Mouse (Mus musculus): Measurements from ENCODE around the gene Dusp15. TPM values are rescaled to one million over a fixed set of nuclear protein-coding genes. Genes with fewer than 3 reads are reported as not detected.

The Dusp15 gene
- not detected for polyA plus RNA-seq (2014; fragmentation: Illumina TruSeq; extraction: RNeasy Lipid Tissue Mini Kit (QIAGEN cat#74804); ENCODE audit: insufficient read depth, low read depth, low replicate concordance)

DNA sequence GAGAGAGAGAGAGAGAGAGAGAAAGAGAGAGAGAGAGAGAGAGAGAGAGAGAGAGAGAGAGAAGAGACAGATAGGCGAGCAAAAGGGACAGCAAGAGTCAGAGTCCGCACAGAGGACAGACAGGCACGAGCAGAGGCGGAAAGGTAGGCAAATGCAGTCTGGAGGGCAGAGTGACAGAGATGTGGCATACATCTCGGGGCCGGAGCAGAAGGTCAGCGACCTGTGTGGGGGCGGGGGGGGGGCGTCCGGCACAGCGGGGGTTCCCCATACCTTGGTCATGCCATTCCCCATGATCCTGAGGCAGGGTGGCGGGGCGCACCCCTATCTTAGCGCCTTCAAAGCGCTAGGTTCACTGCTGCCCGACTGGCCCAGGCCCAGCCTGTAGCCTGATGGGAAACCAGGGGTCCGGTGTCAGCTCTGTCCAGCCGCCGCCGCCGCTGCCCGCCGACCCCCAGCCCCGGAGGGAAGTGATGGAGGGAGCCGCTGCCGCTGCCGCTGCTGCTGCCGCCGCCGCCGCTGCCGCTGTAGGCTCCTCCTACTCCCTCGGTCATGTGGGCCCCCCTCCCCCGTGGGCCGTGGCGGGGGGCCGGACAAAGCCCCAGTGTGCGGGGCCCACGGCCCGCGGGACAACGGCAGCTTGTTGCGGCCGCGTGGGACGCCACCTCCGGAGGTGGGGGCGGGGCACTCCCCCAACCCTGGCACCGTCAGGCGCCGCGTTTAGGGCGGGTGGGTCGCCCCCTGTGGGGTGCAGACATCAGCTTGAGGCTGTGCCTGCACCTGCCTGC lies at the start of gene Dusp15:
TSS of gene Dusp15 (minus strand) at position 634 of the 785 bp plus-strand sequence.

GRCm38 (mm10) chr2:152962091-152962793 lies 10.7 kb upstream of the Dusp15 start, which contains the start of gene Ttll9:
Ttll9 (plus strand) TSS chr2:152962485.

DNA sequence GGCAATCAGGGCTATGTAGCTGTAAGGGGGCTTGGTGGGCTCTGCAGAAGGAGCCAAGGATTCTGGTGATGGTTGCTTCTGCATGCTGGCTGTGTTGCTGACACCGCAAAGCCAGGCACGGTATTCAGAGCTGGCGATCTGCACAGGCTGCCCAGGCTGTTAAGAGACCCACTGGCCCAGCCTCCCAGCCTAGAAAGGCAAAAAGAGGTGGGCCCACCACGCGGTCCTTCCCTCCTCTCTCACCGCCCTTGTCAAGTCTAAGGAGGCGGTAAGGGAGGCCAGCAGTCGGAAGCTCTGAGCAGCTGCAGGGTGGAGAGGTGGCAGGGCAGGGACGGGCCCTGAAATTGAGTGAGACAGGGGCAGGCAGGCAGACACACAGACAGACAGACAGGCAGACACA lies 18.4 kb downstream of the Dusp15 start, which contains the start of gene Foxs1:
TSS of gene Foxs1 (minus strand) at position 161 of the 400 bp plus-strand sequence.

GRCm38 (mm10) chr2:152911031-152911430 lies 40.5 kb downstream of the Dusp15 start, which contains the start of gene Mylk2:
Mylk2 (plus strand) TSS chr2:152911352.

Other genes with a start within 250 kb of the Dusp15 start
- 241 TPM for gene Id1, start 215.4 kb downstream of the Dusp15 start, polyA plus RNA-seq (2014; fragmentation: Illumina TruSeq; extraction: RNeasy Lipid Tissue Mini Kit (QIAGEN cat#74804); ENCODE audit: insufficient read depth, low read depth, low replicate concordance)
- 150 TPM for gene Cox4i2, start 197.5 kb downstream of the Dusp15 start, polyA plus RNA-seq (2014; fragmentation: Illumina TruSeq; extraction: RNeasy Lipid Tissue Mini Kit (QIAGEN cat#74804); ENCODE audit: insufficient read depth, low read depth, low replicate concordance)
- 66.6 TPM for gene Bcl2l1, start 120.0 kb downstream of the Dusp15 start, polyA plus RNA-seq (2014; fragmentation: Illumina TruSeq; extraction: RNeasy Lipid Tissue Mini Kit (QIAGEN cat#74804); ENCODE audit: insufficient read depth, low read depth, low replicate concordance)
- gene Tpx2, start 103.7 kb downstream of the Dusp15 start, polyA plus RNA-seq (2014; fragmentation: Illumina TruSeq; extraction: RNeasy Lipid Tissue Mini Kit (QIAGEN cat#74804); ENCODE audit: insufficient read depth, low read depth, low replicate concordance): 1.0 TPM
- gene Mylk2, start 40.3 kb downstream of the Dusp15 start, polyA plus RNA-seq (2014; fragmentation: Illumina TruSeq; extraction: RNeasy Lipid Tissue Mini Kit (QIAGEN cat#74804); ENCODE audit: insufficient read depth, low read depth, low replicate concordance): 0.24 TPM
- gene Foxs1, start 18.5 kb downstream of the Dusp15 start, polyA plus RNA-seq (2014; fragmentation: Illumina TruSeq; extraction: RNeasy Lipid Tissue Mini Kit (QIAGEN cat#74804); ENCODE audit: insufficient read depth, low read depth, low replicate concordance): 5.9 TPM
- gene Ttll9, start 10.8 kb upstream of the Dusp15 start, polyA plus RNA-seq (2014; fragmentation: Illumina TruSeq; extraction: RNeasy Lipid Tissue Mini Kit (QIAGEN cat#74804); ENCODE audit: insufficient read depth, low read depth, low replicate concordance): 2.7 TPM
- gene Pdrg1, start 63.7 kb upstream of the Dusp15 start, polyA plus RNA-seq (2014; fragmentation: Illumina TruSeq; extraction: RNeasy Lipid Tissue Mini Kit (QIAGEN cat#74804); ENCODE audit: insufficient read depth, low read depth, low replicate concordance): 90.4 TPM
- not detected for gene Xkr7, start 80.2 kb upstream of the Dusp15 start, polyA plus RNA-seq (2014; fragmentation: Illumina TruSeq; extraction: RNeasy Lipid Tissue Mini Kit (QIAGEN cat#74804); ENCODE audit: insufficient read depth, low read depth, low replicate concordance)
- 20.7 TPM for gene Ccm2l, start 114.3 kb upstream of the Dusp15 start, polyA plus RNA-seq (2014; fragmentation: Illumina TruSeq; extraction: RNeasy Lipid Tissue Mini Kit (QIAGEN cat#74804); ENCODE audit: insufficient read depth, low read depth, low replicate concordance)
- 34.3 TPM for gene Hck, start 156.8 kb upstream of the Dusp15 start, polyA plus RNA-seq (2014; fragmentation: Illumina TruSeq; extraction: RNeasy Lipid Tissue Mini Kit (QIAGEN cat#74804); ENCODE audit: insufficient read depth, low read depth, low replicate concordance)
- 20.0 TPM for gene Tm9sf4, start 209.6 kb upstream of the Dusp15 start, polyA plus RNA-seq (2014; fragmentation: Illumina TruSeq; extraction: RNeasy Lipid Tissue Mini Kit (QIAGEN cat#74804); ENCODE audit: insufficient read depth, low read depth, low replicate concordance)